Mouse (Mus musculus): ENCODE measurements around the gene Abca8b.
A peak's percentile ranks its signal among the peaks of the same experiment; 100 is the strongest.
"Not testable (repeated sequence)": the region's sequence is repeated elsewhere in the genome, so short reads cannot be mapped to it uniquely, and the experiment has no call there.

Abca8b gene

GRCm38 (mm10) chr11:109995624-109996023 lies at the start of gene Abca8b:
TSS of gene Abca8b (minus strand) at chr11:109995845.
- DNase-seq (ENCODE audit: low read depth), result no peak

DNA sequence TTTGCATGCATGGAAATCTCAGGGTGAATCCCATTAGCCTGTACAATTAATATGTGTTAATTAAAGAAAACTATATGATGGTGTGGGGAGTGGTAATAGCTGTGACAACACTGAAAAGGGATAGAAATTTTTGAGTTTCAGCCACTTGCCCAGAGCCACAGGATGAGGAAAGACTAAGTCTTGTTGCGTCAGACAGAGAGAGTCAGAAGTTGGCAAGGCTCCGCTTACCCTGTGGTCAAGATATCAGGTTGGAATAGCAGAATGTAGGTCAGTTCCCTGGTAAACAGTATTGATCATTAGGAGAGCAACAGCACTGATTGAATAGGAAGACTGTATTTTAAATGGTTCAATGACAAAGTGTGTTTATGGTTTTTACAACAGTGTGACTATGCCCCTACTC lies 42.1 kb upstream of the Abca8b start:
- DNase-seq (ENCODE audit: low read depth), result no peak

GRCm38 (mm10) chr11:110028913-110029695 lies 33.5 kb upstream of the Abca8b start:
- no peak for DNase-seq (ENCODE audit: low read depth)

GRCm38 (mm10) chr11:110010836-110011546 lies 15.3 kb upstream of the Abca8b start:
- no peak for DNase-seq (ENCODE audit: low read depth)

DNA sequence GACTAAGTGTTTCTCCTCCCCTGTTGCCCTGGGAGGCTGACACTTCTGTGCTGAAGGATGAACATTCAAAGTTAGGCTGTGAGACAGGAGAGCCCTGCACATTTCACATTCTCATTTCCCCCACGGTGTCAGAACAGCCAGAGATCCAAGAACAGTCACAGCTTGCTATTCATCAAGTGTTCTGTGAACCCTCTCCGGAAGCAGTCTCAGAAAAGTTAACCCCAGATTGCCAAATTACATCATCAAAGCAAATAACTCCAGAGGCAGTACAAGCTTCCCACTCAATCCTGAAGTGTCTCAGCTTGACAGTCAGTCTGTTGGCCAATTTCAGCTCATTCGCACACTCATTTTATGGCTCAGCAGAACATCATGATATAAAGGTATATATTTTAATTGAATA lies 632 bp downstream of the Abca8b start:
- DNase-seq (ENCODE audit: low read depth), result no peak

DNA sequence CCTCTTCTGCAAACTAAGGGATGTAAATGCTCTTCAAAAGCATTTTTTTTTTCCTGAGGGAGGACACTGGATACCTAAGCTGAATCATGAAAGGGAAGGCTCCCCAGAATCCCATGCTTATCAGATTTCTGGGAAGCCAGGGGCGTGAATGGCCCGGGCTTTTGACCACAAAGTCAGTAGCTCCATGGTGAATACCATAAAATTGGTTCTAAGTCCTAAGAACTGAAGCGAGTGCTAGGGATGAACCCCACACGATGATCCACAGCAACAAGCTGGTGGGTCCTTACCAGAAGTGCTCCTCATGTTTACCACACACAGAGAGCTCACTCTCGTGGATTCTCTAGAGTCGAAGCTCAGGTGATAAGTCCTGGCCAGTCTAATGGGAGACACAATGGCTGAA lies 1.6 kb downstream of the Abca8b start:
- DNase-seq (ENCODE audit: low read depth), result no peak

DNA sequence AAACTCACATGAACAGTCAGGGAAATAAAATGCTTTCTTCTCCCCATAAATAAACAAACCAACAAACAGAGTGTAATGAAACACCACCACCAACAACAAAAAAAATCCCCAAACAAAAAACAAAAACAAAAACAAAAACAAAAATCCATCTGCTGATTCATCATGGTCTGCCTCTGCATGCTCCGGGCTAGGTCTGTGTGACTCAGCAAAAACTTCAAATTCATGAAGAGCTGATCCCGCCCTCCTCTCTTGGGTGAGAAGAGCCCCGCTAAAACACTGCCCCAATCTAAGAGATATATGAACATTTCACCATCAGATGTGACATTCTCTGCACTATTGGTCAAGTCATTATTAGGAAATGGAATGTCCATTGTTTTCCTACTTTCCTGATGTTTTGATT lies 4.4 kb downstream of the Abca8b start:
- peak; percentile 5 for DNase-seq (ENCODE audit: low read depth)

GRCm38 (mm10) chr11:109990256-109990655 lies 5.4 kb downstream of the Abca8b start:
- DNase-seq (ENCODE audit: low read depth), result no peak

- no peak for DNase-seq (ENCODE audit: low read depth)
Measured at GRCm38 (mm10) chr11:109988164-109988563, 7.5 kb downstream of the Abca8b start.

GRCm38 (mm10) chr11:109987460-109988072 lies 8.1 kb downstream of the Abca8b start:
- not testable (repeated sequence) for DNase-seq (ENCODE audit: low read depth)

- no peak for DNase-seq (ENCODE audit: low read depth)
Measured at GRCm38 (mm10) chr11:109981872-109982271, 13.8 kb downstream of the Abca8b start.

DNA sequence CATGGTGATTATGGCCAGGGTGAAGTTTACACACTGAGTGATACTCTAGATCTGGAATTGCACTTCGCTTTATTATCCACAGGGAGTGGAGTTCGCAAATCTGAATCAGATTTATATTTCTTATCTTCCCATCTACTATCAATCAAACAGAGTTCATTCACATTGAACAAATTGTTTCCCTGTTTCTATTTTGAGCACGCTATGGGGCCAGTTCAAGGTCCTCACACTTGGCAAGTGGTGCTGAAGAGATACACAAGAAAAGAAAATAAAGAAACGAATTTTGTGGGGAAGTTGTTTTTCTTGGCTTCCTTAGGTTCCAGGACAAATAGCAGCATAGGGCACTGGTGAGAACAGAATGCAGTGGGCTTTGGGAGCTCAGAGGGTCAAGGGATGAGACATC lies 25.1 kb downstream of the Abca8b start:
- DNase-seq (ENCODE audit: low read depth), result no peak

GRCm38 (mm10) chr11:109961495-109962492 lies 33.9 kb downstream of the Abca8b start:
- DNase-seq (ENCODE audit: low read depth), result no peak

DNA sequence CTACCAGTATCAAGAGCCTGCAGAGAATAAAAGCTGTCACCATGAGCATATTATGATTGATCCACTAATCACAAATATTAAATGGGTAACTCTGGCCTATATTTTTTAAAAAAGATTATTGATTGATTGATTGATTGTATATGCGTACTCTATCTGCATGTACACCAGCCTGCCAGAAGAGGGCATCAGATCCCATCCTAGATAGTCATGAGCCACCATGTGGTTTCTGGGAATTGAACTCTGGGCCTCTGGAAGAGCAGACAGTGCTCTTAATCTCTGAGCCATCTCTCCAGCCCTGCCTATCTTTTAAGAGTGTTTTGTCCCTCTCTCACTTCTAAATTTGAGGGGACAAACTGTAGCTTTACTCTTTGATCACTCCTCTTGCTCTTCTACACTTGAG lies 40.5 kb downstream of the Abca8b start:
- no peak for DNase-seq (ENCODE audit: low read depth)

GRCm38 (mm10) chr11:109936915-109937314 lies 58.7 kb downstream of the Abca8b start:
- DNase-seq (ENCODE audit: low read depth), result no peak

DNA sequence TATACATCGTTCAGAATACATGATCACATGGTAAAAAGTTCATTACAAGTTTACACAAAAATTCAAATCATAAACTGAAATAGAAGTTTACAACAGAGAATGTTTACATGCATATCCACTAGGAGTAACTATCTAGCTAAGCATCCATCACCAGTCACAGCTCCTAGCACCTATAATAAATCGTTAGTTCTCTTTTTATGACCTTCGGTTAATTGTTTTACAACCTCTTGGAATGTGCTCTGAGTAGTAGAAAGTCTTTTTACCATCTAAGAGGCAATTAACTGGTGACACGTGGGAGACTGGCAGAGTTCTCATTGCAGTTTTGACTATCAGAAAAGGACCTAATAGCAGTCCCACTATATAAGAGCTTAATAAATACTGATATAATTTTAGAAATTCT lies 62.4 kb downstream of the Abca8b start:
- DNase-seq (ENCODE audit: low read depth), result not testable (repeated sequence)

GRCm38 (mm10) chr11:109928489-109928888 lies 67.2 kb downstream of the Abca8b start:
- DNase-seq (ENCODE audit: low read depth), result no peak

DNA sequence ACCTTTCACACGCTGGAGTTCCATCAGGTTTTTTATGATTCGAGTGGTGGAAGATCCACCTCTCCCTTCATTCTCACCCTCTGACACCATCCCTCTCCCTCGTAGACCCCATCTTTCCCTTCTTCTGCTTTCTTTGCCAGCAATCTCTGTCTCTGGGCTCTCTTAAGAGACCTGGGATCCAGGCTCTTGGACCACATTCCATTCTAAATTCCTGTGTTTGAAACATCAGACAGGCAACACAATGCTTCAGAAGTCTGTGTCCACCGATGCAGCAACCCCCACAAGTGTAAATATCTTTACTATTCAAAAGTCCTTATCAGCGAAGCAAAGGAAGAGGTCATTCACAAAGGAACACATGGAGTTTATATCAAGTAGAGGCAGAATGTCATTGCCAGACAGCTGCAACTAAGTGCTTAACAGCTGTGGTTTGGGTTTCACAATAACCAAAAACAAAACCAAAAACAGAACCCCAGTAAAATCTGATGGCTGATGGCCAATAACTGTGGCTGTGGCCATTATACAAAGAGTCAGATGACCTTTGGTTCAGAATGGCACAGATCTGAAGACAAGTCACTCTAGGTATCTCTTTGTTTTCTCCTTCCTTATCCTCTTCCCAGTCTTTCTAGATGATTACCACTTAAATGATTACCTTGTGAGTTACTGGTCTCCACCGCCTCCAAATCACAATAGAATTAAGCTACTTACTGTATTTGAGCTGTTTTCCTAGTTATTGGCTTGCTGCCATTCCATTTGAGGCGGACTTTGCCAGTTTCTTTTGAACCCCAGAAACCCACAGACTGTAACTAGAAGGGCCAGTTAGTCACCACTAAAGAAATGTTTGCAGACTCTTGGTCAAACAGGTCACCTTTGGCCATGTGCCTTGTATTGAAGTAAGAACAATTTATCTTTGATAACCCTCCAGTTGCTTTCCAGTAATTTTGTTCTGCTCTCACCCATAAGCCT lies 68.6 kb downstream of the Abca8b start:
- no peak for DNase-seq (ENCODE audit: low read depth)

GRCm38 (mm10) chr11:109922236-109922635 lies 73.4 kb downstream of the Abca8b start:
- no peak for DNase-seq (ENCODE audit: low read depth)

DNA sequence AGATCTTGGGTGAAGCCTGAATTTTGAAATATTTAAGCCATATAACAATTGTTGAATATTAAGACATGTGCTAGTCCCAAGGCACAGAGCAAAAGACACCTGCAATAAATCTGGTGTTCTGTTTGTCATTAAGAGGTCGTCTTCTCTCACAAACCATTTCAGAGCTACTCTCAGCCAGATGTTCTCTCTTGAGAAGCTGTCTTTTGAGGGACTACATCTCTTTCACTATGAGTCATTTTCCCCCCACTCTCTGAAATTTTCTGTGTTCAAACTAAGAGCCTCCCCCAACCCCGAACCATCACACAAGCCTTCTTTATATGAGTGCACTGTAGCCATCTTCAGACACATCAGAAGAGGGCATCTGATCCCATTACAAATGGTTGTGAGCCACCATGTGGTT lies 76.2 kb downstream of the Abca8b start:
- no peak for DNase-seq (ENCODE audit: low read depth)

GRCm38 (mm10) chr11:109916654-109917053 lies 79.0 kb downstream of the Abca8b start:
- DNase-seq (ENCODE audit: low read depth), result no peak

Measured in c-Kit-positive CD71-positive TER-119-negative erythroid progenitor cells, embryonic 14.5 days (primary cell).